In the genomic region with DNA sequence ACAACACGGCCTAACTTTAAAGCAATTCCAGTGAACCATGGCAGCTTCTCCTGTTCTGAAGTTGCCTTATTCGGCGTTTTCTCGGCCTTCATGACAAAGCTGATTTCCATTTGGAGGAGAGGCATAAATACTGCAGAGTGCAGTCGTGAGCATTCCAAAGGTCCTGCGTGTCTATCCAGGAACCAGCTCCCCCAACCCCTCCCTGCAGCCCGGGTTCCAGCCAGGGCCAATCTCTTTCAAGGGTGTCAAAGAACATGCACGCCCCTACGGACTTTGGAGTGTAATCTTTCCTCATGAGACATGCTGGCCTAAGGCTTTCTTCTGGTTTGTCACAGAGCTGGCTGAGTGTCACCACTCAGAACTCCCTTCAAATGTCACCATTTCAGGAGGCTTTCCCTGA, we compare ENCODE assay signal across 9 mouse cellular contexts. TPM values are rescaled to one million over a fixed set of nuclear protein-coding genes. Genes with fewer than 3 reads are reported as not detected.
A peak's percentile ranks its signal among the peaks of the same experiment; 100 is the strongest.
DNase-seq lines count a peak whose midpoint lies in the region; ATAC-seq and TF ChIP-seq lines count a peak whose summit lies in the region.
"Had no signal": no experiment of that assay in that cellular context is flagged by ENCODE, and none has a peak within 500 bp of the region (broad histone marks: within the 10 kb centered on the region; RNA-seq: fewer than 3 reads in every experiment).

No protein-coding gene starts in this region.

- H3K4me2 ChIP-seq in heart, embryonic 13.5 days: peak overlapping the region; percentile 53

- peak overlapping the region; percentile 78 for H3ac ChIP-seq in C2C12 (ENCODE audit: control insufficient read depth, insufficient read length, low read depth)

- no peaks in the 10 kb centered on the region for H3K27me3 ChIP-seq in C2C12 (ENCODE audit: control insufficient read depth, insufficient read depth, insufficient read length)
- no peaks in the 10 kb centered on the region for H3K27me3 ChIP-seq in heart, embryonic 13.5 days (replicated peaks)

- no peak overlapping the region for H3K4me3 ChIP-seq in C2C12 (ENCODE audit: insufficient read depth, poor library complexity, severe bottlenecking)
- 0 out of 2 replicates have a peak overlapping the region, but pooled peaks have one; percentile 5 for H3K4me3 ChIP-seq in heart, embryonic 13.5 days

- peak; percentile 90 for DNase-seq in adrenal gland, postnatal 14 days
- DNase-seq in kidney, postnatal 14 days: peak; percentile 92
- peak; percentile 67 for DNase-seq in mesoderm, embryonic 11.5 days (ENCODE audit: low read depth, low spot score)
- no peak for DNase-seq in right cerebral cortex, postnatal 4 days
- no peak for DNase-seq in right cerebral cortex, adult 2 months (ENCODE audit: low spot score in 2 of 2)

- H3K36me3 ChIP-seq in C2C12 (ENCODE audit: control insufficient read depth, insufficient read depth): peaks cover 40% of the 10 kb centered on the region
- peaks cover 27% of the 10 kb centered on the region for H3K36me3 ChIP-seq in heart, embryonic 13.5 days

- peaks cover 98% of the 10 kb centered on the region for H3K79me2 ChIP-seq in C2C12 (ENCODE audit: control insufficient read depth, insufficient read depth)

- TF ChIP-seq CTCF in C2C12 (IDR thresholded peaks at IDR 0.05; ENCODE audit: control insufficient read depth, insufficient read depth, insufficient read length): no peak

- H3K4me1 ChIP-seq in heart, embryonic 13.5 days: peaks cover 84% of the 10 kb centered on the region

- peak overlapping the region; percentile 99 for H3K27ac ChIP-seq in heart, embryonic 13.5 days (replicated peaks)

- H3K9me3 ChIP-seq in heart, embryonic 13.5 days: no peaks in the 10 kb centered on the region

- WGBS in heart, embryonic 13.5 days: 19% methylated on average over 9 of the region's 9 CpGs

- H3K79me3 ChIP-seq in C2C12 (ENCODE audit: low read depth): peaks cover 84% of the 10 kb centered on the region

- peak; percentile 62; the same call in 1 of the 2 replicates for ATAC-seq in heart, embryonic 13.5 days (ENCODE audit: extremely low read depth, insufficient number of reproducible peaks, low FRiP score, low TSS enrichment)
- ATAC-seq in megakaryocyte progenitor cell, adult 5-6 weeks (replicated peaks; ENCODE audit: poor library complexity): no peak

- H3K9ac ChIP-seq in heart, embryonic 13.5 days: peak overlapping the region; percentile 82

TF ChIP-seq in C2C12, 6 proteins besides CTCF, POLR2A, EP300 and RAD21:
- TF ChIP-seq USF1 (IDR thresholded peaks at IDR 0.05; ENCODE audit: low read depth) (no peak), MYOD1 (IDR thresholded peaks at IDR 0.05; ENCODE audit: control insufficient read depth, insufficient read length, low read depth) (no peak), MYOG (IDR thresholded peaks at IDR 0.05; ENCODE audit: control insufficient read depth, extremely low read depth, insufficient read length) (no peak), FOSL1 (IDR thresholded peaks at IDR 0.05; ENCODE audit: insufficient read depth, low read length, poor library complexity, severe bottlenecking) (no peak), MAX (IDR thresholded peaks at IDR 0.05) (no peak), CEBPB (IDR thresholded peaks at IDR 0.05; ENCODE audit: low read depth) (no peak)
TF ChIP-seq in C2C12: peak in this region for 0.

RNA-seq across cellular contexts. Expression of gene Actn4, which starts 36.8 kb away (rescaled TPM):
- polyA plus RNA-seq in C2C12 (2012; fragmentation: generic; extraction: Trizol): 465 TPM
- total RNA-seq in adrenal gland, postnatal 14 days (2021): 271 and 282 TPM in 2 replicates
- 259 and 266 TPM in 2 replicates for polyA plus RNA-seq in heart, embryonic 13.5 days (2015; fragmentation: Nextera tagmentation; extraction: Ambion mirVana)
- total RNA-seq in megakaryocyte progenitor cell, adult 5-6 weeks (2015): 86.4 and 87.2 TPM in 2 replicates
- 47.1 and 49.5 TPM in 2 replicates for total RNA-seq in megakaryocyte progenitor cell, adult 5-6 weeks (2017)

RNA-seq across cellular contexts. Expression of gene Capn12, which starts 44.1 kb away (rescaled TPM):
- polyA plus RNA-seq in C2C12 (2012; fragmentation: generic; extraction: Trizol): 0.39 TPM
- total RNA-seq in adrenal gland, postnatal 14 days (2021): 0.19 and 0.60 TPM in 2 replicates
- polyA plus RNA-seq in heart, embryonic 13.5 days (2015; fragmentation: Nextera tagmentation; extraction: Ambion mirVana): 0.15 and 0.38 TPM in 2 replicates
- total RNA-seq in megakaryocyte progenitor cell, adult 5-6 weeks (2015): not detected in 2 replicates
- total RNA-seq in megakaryocyte progenitor cell, adult 5-6 weeks (2017): 0.24 TPM in 1 of 2 replicates, not detected in the other
- total RNA-seq: neutrophil, adult 5-6 weeks had no signal

RNA-seq across cellular contexts. Expression of gene Eif3k, which starts 56.3 kb away (rescaled TPM):
- 429 TPM for polyA plus RNA-seq in C2C12 (2012; fragmentation: generic; extraction: Trizol)
- total RNA-seq in adrenal gland, postnatal 14 days (2021): 233 and 240 TPM in 2 replicates
- polyA plus RNA-seq in heart, embryonic 13.5 days (2015; fragmentation: Nextera tagmentation; extraction: Ambion mirVana): 257 and 300 TPM in 2 replicates
- 248 and 305 TPM in 2 replicates for total RNA-seq in megakaryocyte progenitor cell, adult 5-6 weeks (2015)
- 384 and 406 TPM in 2 replicates for total RNA-seq in megakaryocyte progenitor cell, adult 5-6 weeks (2017)

RNA-seq across cellular contexts. Expression of gene Map4k1, which starts 56.5 kb away (rescaled TPM):
- polyA plus RNA-seq in C2C12 (2012; fragmentation: generic; extraction: Trizol): 3.6 TPM
- total RNA-seq in adrenal gland, postnatal 14 days (2021): 1.8 and 7.9 TPM in 2 replicates
- 3.4 and 5.3 TPM in 2 replicates for polyA plus RNA-seq in heart, embryonic 13.5 days (2015; fragmentation: Nextera tagmentation; extraction: Ambion mirVana)
- total RNA-seq in megakaryocyte progenitor cell, adult 5-6 weeks (2015): 38.5 and 49.8 TPM in 2 replicates
- total RNA-seq in megakaryocyte progenitor cell, adult 5-6 weeks (2017): 62.8 and 65.6 TPM in 2 replicates

Comparison
In these comparisons a context has a peak if more than half of its experiments do, and no peak if none do; other contexts are left out.
1. DNase-seq: peak in adrenal gland, postnatal 14 days (single experiment), kidney, postnatal 14 days (single experiment) and mesoderm, embryonic 11.5 days (single experiment); none in right cerebral cortex, postnatal 4 days (single experiment) and right cerebral cortex, adult 2 months (0 of 2).